Mouse (Mus musculus) adrenal gland, adult (tissue): Measurements from ENCODE around the gene D630039A03Rik.

Experiments used
- DNase-seq, 2 experiments: peaks; one replicate each; pipeline ENCODE4 v3.0.0; 2022 to 2023; ENCODE audit warnings: low spot score in 1 of 2; ENCODE audit not compliant: inconsistent age in 2 of 2

Gene D630039A03Rik

DNA sequence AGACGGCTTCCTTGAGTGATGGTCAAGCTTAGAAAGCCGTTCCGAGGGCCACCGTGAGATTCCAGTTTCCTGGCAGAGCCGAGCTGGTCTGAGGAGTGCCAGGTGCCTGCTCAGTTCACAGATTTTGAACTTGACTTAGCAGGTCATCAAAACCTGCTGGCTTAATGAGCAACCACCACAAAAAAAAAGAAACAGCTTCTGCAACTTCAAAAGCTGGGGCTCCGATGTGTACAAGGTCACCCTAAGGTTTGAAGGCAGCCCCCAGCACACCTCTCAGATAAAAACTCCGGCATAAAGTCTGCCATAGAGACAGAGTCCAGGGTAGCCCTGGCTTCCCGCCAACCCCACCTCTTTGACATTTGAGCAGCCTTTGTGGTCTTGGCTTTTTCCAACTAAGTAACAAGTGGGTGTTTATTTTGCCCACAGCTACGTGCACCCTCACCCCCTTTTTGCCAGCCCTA lies at the start of gene D630039A03Rik:
D630039A03Rik (minus strand) TSS at position 97 of the 461 bp plus-strand sequence.
- DNase-seq = peak; percentile 79 to 90

DNA sequence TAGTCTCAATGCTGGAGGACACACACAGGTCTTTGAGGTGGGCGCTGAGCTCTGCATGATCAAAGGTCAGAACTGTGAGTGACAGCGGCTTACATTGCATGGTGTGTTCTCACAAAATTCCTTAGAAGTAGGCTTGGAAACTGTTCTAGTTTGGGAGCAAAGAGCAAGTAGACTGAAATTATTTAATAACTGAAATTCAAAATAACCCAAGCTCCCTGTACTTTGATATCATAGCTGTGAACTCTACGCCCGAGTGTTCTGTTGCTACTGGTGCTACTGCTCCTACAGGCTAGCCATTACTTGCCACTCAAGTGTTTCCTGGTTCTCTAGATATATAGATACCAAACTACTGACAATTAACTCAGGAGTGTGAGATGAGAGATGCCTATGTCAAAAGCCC lies 49.4 kb upstream of the D630039A03Rik start:
- no peak for DNase-seq

DNA sequence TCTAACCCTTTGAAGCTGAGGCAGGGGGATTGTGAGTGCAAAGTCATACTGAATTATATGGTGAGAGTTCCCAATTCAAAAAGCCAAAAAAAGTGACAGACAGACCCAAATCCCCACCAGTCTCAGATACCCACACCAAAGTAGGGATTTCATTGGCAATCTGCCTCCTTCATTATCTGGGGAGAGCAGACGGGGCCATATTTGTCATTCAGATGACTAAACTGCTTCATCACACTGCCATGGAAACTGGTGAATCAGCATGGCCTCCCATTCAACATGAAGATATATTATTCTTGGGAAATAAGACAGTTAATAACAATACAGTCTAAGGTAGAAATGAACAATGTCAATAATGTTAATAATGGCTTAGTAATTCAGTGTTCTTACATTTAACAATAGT lies 48.0 kb upstream of the D630039A03Rik start:
- peak; percentile 54 to 76 for DNase-seq

DNA sequence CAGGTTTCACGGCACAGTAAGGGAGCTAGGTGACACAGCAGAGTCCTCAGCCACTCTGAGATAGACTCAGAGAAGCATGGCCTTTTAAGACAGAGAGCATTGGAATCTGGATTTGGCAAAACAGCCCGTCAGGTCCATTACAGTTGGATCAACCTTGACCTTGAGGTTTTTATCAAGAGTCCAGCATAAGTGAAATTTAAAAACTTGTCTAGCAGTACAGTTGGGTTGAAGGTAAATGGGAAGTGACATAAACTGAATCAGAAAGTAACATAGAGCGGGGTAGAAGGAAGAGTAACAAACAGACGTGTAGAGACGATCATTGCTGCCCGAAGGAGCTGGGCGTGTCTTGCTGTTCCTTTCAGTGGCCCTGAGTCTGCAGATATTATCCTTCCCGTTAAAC lies 43.0 kb upstream of the D630039A03Rik start:
- peak in 1 of 2 experiments; percentile 77 for DNase-seq

DNA sequence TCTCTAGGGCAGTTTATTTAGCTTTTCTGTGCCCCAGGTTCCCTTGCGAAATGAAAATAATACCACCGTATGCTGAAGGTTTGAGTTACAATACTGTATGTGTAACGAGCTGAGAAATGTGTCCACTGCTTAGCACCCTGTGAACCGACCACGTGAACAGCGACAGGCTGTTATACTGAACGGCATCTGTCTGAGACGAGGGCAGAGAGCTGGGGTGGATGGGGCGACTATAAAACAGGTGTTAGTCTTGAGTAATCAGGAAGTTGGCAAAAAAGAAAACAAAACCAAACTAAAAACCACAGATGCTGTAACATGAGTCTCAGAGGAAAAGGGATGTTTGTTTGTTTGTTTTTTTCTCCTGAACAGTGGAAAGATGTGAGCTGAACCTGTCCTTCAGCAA lies 42.0 kb upstream of the D630039A03Rik start:
- peak in 1 of 2 experiments; percentile 44 for DNase-seq

DNA sequence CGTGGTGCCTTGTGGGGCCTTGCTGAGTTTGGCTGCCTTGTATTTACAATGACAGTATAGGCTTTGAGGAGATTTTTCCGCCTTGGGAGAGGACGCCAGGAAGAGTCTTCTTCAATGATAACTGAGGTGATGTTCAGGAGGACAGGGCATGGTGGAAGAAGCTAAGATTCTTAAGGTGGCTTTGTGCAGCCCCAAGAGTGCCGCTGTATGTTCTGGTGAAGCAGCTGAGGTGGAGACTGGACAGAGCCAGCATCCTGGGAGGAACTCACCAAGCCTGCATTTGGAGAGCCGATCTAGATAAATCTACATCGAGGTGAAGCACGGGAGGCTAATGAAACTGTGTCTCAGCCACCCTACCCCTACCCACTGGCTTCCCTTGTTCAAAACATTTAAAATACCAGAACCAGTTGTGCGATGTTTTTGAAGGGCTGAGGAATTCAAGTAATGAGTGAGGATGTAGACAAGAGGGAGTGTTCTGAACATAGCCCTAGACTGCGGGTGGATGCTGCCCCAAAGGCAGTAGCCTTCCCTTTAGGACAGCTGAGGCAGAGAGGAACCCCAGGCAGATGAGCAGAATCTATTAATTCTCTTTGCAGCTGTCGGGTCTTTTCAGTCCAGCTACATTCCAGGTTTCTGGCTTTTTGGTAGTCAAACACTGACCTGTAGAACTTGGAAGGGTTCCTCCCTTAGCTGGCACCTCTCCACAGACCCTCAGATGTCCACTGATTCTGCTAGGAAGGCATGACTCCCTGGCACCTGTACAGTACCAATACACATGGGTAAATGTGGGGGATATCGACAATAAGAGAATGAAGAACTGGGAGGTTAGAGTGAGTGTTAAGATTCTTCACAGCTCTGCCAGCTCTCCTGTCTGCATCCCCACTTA lies 41.3 kb upstream of the D630039A03Rik start:
- DNase-seq = peak in 1 of 2 experiments; percentile 48

DNA sequence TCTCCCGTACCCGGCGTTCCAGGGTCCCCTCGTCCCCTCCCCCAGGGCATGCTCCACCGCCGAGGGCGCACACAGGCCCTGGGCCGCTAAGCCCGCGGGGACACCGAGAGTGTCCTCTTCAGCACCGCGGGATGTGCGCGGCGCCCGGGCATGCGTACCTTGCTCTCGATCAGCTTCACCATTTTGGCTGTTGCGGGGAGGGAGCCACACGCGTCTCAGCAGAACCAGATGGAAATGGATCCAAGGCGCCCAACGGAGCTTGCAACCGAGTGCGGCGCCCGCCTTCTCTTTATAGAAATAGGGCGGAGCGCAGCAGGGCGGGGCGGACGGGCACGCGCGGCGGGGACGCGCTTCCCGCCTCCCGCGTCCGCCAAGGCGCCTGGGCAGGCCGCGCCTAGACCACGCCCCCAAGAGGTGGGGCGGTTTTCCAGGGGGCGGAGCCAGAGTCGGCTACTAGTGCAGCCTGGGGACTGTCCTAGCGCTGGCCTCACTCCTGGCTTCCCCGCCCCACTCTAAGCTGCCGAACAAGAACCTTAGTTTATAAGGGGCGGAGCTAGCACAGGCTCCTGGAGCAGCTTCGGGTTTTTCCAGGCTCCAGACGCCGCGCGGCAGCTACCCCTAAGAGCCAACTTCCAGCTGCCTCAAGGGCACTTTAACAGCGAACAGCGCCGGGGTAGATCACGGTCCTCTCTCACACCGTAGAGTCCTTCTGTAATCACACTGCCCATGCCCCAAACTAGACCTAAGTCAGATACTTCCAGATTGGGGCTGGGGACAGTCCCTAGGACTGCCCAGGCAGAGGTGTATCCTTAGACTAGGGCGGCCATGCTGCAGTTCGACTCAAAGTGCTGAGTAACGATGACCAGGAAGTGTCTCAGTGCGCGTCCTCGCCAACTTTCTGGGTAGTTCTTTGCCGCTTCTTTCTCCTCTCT lies 40.2 kb upstream of the D630039A03Rik start, which contains the start of gene Txn1:
Txn1 (minus strand) TSS at position 383 of the 932 bp plus-strand sequence.
- peak; percentile 99 for DNase-seq

DNA sequence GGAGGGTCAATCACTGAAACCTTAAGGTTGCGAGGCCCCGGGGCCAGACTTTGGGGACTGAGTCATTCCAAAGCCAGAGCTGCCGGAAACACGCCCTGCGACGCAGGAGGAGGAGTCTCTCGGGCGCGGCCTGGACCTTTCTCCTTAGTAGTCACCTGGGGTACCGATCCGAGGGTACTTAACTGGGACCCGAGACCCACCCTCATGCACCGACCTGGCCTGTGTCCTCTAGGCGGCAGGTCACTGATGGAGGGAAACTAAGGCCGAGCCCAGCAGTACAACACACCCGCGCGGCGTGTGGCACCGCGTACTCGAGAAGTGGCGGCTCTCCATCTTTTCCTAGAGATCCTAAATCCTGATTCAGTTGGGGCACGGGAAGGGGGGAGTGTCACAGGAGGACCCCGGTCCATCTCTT lies 39.5 kb upstream of the D630039A03Rik start:
- peak; percentile 87 to 94 for DNase-seq

DNA sequence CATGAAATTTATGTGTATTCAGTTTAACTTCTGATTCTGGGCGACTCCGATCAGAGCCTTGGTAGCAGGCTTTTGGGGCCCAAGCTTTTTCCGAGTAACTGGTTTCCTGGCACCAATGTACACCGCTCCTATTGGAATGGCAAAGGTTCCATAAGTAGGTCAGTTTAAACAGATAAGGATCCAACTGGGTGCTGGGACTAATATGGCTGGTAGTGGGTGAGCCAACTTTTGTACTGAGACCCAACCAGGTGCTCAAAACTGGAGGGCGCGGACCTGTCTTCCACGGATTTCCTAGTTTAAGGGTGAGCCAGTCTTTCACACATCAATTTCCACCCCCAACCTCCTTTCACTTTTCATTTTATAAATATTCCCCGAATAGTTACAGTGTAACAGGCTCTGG lies 38.9 kb upstream of the D630039A03Rik start:
- DNase-seq = peak in 1 of 2 experiments; percentile 39

DNA sequence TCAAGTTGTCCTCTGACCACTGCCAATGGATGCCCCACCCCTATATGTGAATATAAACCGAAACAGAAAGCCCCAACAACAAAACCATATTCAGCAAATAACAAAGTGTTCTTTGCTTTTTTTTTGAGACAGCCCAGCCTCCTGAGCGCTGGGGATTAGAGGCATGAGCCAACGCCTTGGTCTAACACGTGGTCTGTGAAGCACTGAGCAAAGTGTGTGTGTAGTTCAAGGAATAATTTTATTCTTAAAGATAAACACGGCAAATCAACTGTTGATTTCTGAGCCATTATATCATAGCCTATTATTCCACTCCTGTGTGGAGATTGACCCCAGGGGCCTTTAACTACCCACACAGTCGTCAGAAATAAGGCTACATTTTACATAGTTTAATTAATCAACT lies 38.5 kb upstream of the D630039A03Rik start:
- no peak for DNase-seq

DNA sequence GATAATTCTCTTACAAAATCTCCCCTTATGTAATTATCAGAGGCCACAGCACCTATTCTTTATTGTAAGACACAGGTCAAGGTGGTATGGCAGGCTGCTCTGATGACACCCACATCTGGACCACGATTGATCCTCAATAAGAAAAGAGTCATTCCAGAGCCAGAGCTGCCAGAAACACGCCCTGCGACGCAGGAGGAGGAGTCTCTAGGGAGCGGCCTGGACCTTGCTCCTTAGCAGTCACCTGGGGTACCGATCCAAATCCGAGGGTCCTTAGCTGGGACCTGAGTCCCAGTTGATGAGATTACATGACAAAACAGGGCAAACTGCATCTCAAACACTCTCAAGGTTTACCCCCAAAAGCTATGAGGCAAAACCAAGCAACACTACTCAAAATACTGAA lies 37.7 kb upstream of the D630039A03Rik start:
- peak in 1 of 2 experiments; percentile 47 for DNase-seq

DNA sequence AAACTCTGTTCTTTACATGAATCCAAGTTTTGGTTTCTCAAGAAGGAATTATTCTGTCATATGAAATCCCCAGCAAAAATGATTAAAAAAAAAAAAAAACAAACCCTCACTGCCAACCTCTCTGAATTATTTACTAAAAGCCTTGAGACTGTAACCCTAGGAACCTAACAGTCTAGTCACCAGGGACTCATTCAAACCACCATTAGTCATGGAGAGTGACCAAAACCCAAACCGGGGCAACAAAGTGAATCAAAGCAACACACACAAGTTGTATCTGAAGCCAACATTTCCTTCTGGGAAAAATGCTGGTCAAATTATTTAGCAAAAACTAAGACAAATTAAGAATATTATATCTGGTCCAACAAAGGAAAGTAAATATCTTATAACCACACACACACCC lies 36.8 kb upstream of the D630039A03Rik start:
- peak in 1 of 2 experiments; percentile 61 for DNase-seq

DNA sequence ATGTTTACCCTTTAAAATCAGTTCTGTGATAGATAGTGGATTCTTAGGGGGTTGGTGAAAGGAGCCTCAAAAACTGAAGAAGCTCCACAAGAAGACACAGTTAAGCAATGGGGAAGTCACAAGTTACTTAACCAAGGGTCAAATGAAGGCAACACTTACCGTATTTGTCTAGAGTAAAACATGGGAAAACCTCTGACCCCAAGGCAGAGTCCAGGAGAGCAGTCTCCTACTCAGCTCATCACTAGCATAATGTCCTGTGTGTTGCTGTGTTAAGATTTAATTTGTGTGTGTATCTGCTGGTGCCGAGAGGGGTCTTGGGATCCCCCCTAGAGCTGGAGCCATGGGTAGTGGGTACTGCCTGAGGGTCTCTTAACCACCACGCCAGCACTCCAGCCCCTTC lies 36.3 kb upstream of the D630039A03Rik start:
- no peak for DNase-seq

DNA sequence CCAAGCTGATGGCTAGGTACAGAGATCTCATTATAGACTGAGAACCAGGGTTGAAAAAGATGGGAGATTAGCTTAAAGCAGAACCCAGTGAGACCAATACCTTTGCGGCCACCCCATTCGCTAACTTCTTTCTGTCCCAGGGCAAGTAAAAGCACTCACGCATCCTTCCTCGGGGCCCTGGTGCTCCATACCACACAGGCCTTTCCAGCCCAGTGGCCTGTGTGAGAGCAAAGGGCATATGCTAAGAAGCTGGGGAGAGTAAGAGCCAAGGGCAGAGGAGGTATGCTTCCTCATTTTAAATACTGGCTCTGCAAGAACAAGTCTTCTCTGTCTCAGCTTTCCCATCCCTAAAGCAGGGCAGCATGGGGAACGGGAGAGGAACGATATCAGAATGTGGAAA lies 33.8 kb upstream of the D630039A03Rik start:
- no peak for DNase-seq

DNA sequence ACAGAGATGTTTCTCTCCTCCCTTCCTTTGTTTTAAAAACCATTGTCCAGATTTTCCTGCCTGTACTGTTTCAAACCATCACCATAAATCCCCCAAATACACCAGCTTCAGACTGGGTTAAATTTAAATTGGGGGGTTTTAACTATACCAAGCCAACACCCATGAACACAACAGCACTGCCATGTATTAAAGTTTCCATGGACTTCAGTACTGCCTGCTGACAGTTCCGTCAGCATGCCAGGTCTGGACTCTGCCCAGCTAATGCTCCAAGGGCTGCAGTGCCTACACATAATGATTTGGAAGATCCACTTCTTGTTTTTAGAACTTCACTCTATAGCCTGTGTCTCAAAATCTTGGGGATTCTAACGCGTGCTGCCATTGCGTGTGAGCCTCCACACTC lies 31.4 kb upstream of the D630039A03Rik start:
- DNase-seq = no peak

DNA sequence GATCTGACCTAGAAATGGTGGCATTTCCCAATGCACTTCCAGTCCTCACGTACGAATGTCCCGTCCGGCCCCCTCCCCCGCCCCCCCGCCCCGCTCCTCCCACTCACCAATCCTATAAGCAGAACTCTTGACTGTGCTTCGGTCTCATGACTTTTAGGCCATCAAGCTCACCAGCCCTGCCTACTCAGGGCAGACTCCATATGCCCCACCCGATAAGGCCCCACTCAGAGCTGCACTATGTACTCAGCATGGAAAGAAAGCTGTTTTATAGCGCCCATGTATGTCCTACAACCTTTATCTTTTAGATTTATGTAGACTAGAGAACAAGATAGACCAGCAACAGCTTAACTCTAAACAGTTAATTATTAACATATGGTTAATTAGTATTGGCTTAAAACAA lies 30.9 kb upstream of the D630039A03Rik start:
- no peak for DNase-seq

DNA sequence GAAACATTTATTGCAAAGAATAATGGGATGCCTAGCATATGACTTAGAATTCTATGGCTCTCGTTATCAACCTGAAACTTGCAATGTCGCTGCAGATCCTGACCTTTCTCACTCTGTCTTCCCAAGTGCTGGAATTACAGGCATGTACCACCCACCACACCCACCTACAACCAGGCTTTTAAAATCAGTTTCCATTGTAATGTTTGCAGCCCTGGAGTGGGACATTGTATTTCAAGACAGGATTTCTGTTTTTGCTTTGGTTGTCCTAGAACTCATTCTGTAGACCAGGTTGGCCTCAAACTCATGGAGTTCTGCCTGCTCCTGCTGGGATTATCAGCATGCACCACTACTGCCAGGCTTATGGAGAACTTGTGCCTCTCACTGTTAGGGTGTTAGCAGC lies 26.8 kb upstream of the D630039A03Rik start:
- DNase-seq = no peak

DNA sequence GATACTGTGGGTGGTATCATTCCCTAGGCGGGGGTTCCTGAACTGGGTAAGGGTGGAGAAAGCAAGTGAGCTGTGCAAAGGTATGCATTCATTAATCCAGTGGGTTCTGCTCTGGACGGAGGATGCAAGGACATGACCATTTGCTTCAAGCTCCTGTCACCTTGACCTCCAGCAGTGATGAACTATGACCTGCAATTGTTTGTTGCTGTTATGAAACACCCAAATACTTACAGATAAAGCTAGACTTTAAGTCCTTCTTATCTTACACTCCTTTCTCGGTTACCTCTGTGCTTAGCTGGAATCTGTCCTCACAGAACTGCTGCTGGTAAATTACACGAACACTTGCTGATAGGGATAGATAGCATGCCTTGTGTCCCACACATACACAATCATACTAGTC lies 24.5 kb upstream of the D630039A03Rik start:
- DNase-seq = no peak

DNA sequence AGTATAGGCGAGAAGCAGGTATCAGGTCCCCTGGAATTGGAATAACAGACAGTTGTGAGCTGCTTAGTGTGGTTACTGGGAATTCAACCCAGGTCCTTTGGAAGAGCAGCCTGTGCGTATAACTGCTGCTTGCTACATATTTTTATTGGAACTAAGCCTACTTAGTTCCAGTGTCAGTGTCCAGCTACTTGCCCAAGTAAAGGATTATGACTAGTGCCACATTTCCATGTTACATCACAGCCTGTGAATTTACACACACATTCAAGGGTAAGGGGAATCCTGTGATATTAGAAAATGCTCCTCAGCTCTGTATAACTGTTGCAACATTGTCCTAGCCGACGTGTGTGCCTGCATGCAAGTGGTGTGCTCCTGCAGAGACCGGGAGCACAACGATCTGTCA lies 21.2 kb upstream of the D630039A03Rik start:
- peak in 1 of 2 experiments; percentile 20 for DNase-seq

DNA sequence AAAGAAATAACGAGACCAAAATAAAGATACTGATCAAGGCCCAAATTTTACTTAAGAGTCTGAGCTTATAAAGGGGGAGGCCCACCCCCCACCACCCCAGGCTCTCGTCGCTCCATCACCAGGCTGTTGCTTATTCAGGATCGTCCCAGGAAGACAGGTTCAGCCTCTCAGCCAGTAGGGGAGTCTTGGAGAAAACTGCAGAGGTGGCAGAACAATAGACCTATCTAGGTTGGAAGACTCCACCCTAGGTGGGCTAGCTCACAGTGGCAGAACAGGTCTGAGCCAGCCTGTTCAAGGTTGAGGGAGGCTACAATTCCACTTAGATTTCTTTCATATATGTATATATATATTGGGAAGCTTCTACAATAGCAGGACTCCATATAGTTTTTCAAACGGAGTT lies 18.1 kb upstream of the D630039A03Rik start:
- no peak for DNase-seq

DNA sequence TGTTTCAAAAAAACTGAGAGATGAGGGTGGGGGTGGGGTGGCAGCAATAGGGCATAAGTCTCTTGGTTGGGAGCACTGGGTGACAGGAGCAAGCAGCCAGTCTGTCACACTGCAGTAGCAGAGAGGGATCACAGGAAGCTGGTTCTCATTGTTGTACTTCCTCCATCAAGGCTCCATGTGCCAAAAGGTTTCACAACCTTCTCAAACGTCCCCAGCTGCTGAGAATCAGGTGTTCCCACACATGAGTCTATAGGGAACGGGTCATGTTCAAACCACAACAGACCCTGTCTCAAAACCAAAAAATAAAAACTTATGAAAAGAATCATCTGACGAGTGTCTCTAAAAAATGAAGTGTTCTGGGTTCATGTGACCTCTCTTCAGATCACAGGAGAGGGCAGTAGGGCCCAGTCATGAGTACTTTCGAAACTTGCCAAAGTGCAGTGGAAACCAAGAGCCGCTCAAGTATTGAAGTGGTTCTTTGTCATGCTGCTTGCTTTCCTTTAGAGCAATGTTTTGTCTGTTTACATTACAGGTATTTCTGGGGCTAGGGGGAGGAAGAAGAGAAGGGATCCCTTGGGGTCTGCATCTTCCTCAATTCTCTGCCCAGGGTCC lies 14.6 kb upstream of the D630039A03Rik start:
- DNase-seq = no peak
